ENCODE assay signal across 10 mouse cellular contexts in genomic region chr4:136876971-136877370, GRCm38 (mm10). TPM values are rescaled to one million over a fixed set of nuclear protein-coding genes. Genes with fewer than 3 reads are reported as not detected.
DNase-seq lines count a peak whose midpoint lies in the region; ATAC-seq and TF ChIP-seq lines count a peak whose summit lies in the region.
"Had no signal": no experiment of that assay in that cellular context is flagged by ENCODE, and none has a peak within 500 bp of the region (broad histone marks: within the 10 kb centered on the region; RNA-seq: fewer than 3 reads in every experiment).

No protein-coding gene starts in this region.

- no peak overlapping the region for H3K4me3 ChIP-seq in cortical plate, adult 2 months (ENCODE audit: insufficient read depth, low read length)
- no peak overlapping the region for H3K4me3 ChIP-seq in hindbrain, postnatal 0 days (ENCODE audit: low read length)
- no peak overlapping the region for H3K4me3 ChIP-seq in liver, postnatal 0 days (ENCODE audit: low read depth, low read length)
- H3K4me3 ChIP-seq: limb, embryonic 15.5 days; stomach, embryonic 15.5 days had no signal

- WGBS in hindbrain, postnatal 0 days = 17% methylated on average over 7 of the region's 7 CpGs
- WGBS in liver, postnatal 0 days (ENCODE audit: insufficient replicate concordance) = 23% methylated on average over 7 of the region's 7 CpGs

- no peak for TF ChIP-seq POLR2A in cortical plate, adult 2 months (IDR thresholded peaks at IDR 0.05; ENCODE audit: extremely low read depth, insufficient read depth, low read length)

- H3K9ac ChIP-seq in hindbrain, postnatal 0 days (replicated peaks; ENCODE audit: low read length) = no peak overlapping the region
- H3K9ac ChIP-seq in liver, postnatal 0 days (replicated peaks) = no peak overlapping the region
- H3K9ac ChIP-seq: limb, embryonic 15.5 days; stomach, embryonic 15.5 days had no signal

- H3K36me3 ChIP-seq in hindbrain, postnatal 0 days (ENCODE audit: insufficient read depth, low read length) = no peaks in the 10 kb centered on the region
- H3K36me3 ChIP-seq in liver, postnatal 0 days (replicated peaks; ENCODE audit: insufficient read depth, low read length) = no peaks in the 10 kb centered on the region
- H3K36me3 ChIP-seq: limb, embryonic 15.5 days; stomach, embryonic 15.5 days had no signal

- peak; percentile 62 for ATAC-seq in hindbrain, postnatal 0 days
- ATAC-seq in liver, postnatal 0 days = no peak

- H3K27ac ChIP-seq in cortical plate, adult 2 months (ENCODE audit: insufficient read depth, low read length) = no peak overlapping the region
- no peak overlapping the region for H3K27ac ChIP-seq in hindbrain, postnatal 0 days
- no peak overlapping the region for H3K27ac ChIP-seq in liver, postnatal 0 days (ENCODE audit: low read depth)
- H3K27ac ChIP-seq: limb, embryonic 15.5 days; stomach, embryonic 15.5 days had no signal

- H3K4me1 ChIP-seq in cortical plate, adult 2 months (ENCODE audit: control insufficient read depth, insufficient read depth, low read length) = no peaks in the 10 kb centered on the region
- no peaks in the 10 kb centered on the region for H3K4me1 ChIP-seq in hindbrain, postnatal 0 days (ENCODE audit: insufficient read depth, low read length)
- no peaks in the 10 kb centered on the region for H3K4me1 ChIP-seq in liver, postnatal 0 days (ENCODE audit: insufficient read depth)
- H3K4me1 ChIP-seq: limb, embryonic 15.5 days; stomach, embryonic 15.5 days had no signal

- H3K4me2 ChIP-seq in hindbrain, postnatal 0 days (ENCODE audit: low read depth, low read length) = no peak overlapping the region
- no peak overlapping the region for H3K4me2 ChIP-seq in liver, postnatal 0 days (ENCODE audit: low read depth, low read length)
- H3K4me2 ChIP-seq: limb, embryonic 15.5 days; stomach, embryonic 15.5 days had no signal

- no peak for TF ChIP-seq EP300 in liver, postnatal 0 days (IDR thresholded peaks at IDR 0.05; ENCODE audit: low read depth)

- peak; percentile 54 to 69 for DNase-seq in layer of hippocampus, postnatal 25 days (ENCODE audit: extremely low spot score in 1 of 2, low spot score in 1 of 2)
- DNase-seq in layer of hippocampus, postnatal 36 days = no peak
- peak; percentile 46 for DNase-seq in R1 (ENCODE audit: low read depth, low spot score)
- peak; percentile 87 for DNase-seq in hindbrain, postnatal 0 days (ENCODE audit: low spot score)
- DNase-seq in liver, postnatal 0 days = peak; percentile 60
- peak; percentile 80 for DNase-seq in right cerebral cortex, postnatal 4 days
- no peak for DNase-seq in natural killer cell, adult 2 months (ENCODE audit: low spot score in 2 of 2)

- no peaks in the 10 kb centered on the region for H3K9me3 ChIP-seq in hindbrain, postnatal 0 days (ENCODE audit: low read length)
- H3K9me3 ChIP-seq in liver, postnatal 0 days (ENCODE audit: low read length) = no peaks in the 10 kb centered on the region
- H3K9me3 ChIP-seq: limb, embryonic 15.5 days; stomach, embryonic 15.5 days had no signal

- TF ChIP-seq CTCF in cortical plate, adult 2 months (IDR thresholded peaks at IDR 0.05; ENCODE audit: extremely low read depth, insufficient read depth, low read length) = peak; percentile 56
- peak; percentile 91 for TF ChIP-seq CTCF in hindbrain, postnatal 0 days (IDR thresholded peaks at IDR 0.05; ENCODE audit: low read depth)
- TF ChIP-seq CTCF in liver, postnatal 0 days (IDR thresholded peaks at IDR 0.05; ENCODE audit: low read depth) = peak; percentile 66

- no peaks in the 10 kb centered on the region for H3K27me3 ChIP-seq in hindbrain, postnatal 0 days (ENCODE audit: insufficient read depth, low read length)
- no peaks in the 10 kb centered on the region for H3K27me3 ChIP-seq in liver, postnatal 0 days (ENCODE audit: insufficient read depth, low read length)
- H3K27me3 ChIP-seq: limb, embryonic 15.5 days; stomach, embryonic 15.5 days had no signal

RNA-seq across cellular contexts. Expression of gene C1qb, which starts 9.0 kb away (rescaled TPM):
- total RNA-seq in layer of hippocampus, postnatal 25 days (2021) = 10 to 100 TPM; 50.7 to 56.9 TPM
- total RNA-seq in layer of hippocampus, postnatal 36 days (2021) = 10 to 100 TPM; 47.8 to 51.2 TPM
- polyA plus RNA-seq in cortical plate, adult 2 months (2012; rRNA removed) = 127 and 132 TPM in 2 replicates
- 65.5 and 72.0 TPM in 2 replicates for total RNA-seq in hindbrain, postnatal 0 days (2014; rRNA removed)
- 75.8 and 79.7 TPM in 2 replicates for polyA plus RNA-seq in hindbrain, postnatal 0 days (2015; fragmentation: Nextera tagmentation; extraction: Ambion mirVana)
- polyA plus RNA-seq in liver, postnatal 0 days (2015; fragmentation: Nextera tagmentation; extraction: Ambion mirVana) = 196 and 200 TPM in 2 replicates

RNA-seq across cellular contexts. Expression of gene C1qc, which starts 15.9 kb away (rescaled TPM):
- 10 to 100 TPM; 37.3 to 45.0 TPM for total RNA-seq in layer of hippocampus, postnatal 25 days (2021)
- 10 to 100 TPM; 36.1 to 37.7 TPM for total RNA-seq in layer of hippocampus, postnatal 36 days (2021)
- polyA plus RNA-seq in cortical plate, adult 2 months (2012; rRNA removed) = 86.9 and 92.7 TPM in 2 replicates
- total RNA-seq in hindbrain, postnatal 0 days (2014; rRNA removed) = 71.8 and 90.1 TPM in 2 replicates
- polyA plus RNA-seq in hindbrain, postnatal 0 days (2015; fragmentation: Nextera tagmentation; extraction: Ambion mirVana) = 47.1 and 48.3 TPM in 2 replicates
- polyA plus RNA-seq in liver, postnatal 0 days (2015; fragmentation: Nextera tagmentation; extraction: Ambion mirVana) = 122 and 136 TPM in 2 replicates

RNA-seq across cellular contexts. Expression of gene C1qa, which starts 21.6 kb away (rescaled TPM):
- 10 to 100 TPM; 48.2 to 51.3 TPM for total RNA-seq in layer of hippocampus, postnatal 25 days (2021)
- total RNA-seq in layer of hippocampus, postnatal 36 days (2021) = 10 to 100 TPM; 48.9 to 50.7 TPM
- 91.1 and 96.5 TPM in 2 replicates for polyA plus RNA-seq in cortical plate, adult 2 months (2012; rRNA removed)
- 49.6 and 55.4 TPM in 2 replicates for total RNA-seq in hindbrain, postnatal 0 days (2014; rRNA removed)
- polyA plus RNA-seq in hindbrain, postnatal 0 days (2015; fragmentation: Nextera tagmentation; extraction: Ambion mirVana) = 48.4 and 49.9 TPM in 2 replicates
- 123 and 130 TPM in 2 replicates for polyA plus RNA-seq in liver, postnatal 0 days (2015; fragmentation: Nextera tagmentation; extraction: Ambion mirVana)

RNA-seq across cellular contexts. Expression of gene Ephb2, which starts 41.2 kb away (rescaled TPM):
- total RNA-seq in layer of hippocampus, postnatal 25 days (2021) = 10 to 100 TPM; 24.0 to 29.2 TPM
- 10 to 100 TPM; 24.5 to 26.2 TPM for total RNA-seq in layer of hippocampus, postnatal 36 days (2021)
- 17.1 TPM in 2 replicates for polyA plus RNA-seq in cortical plate, adult 2 months (2012; rRNA removed)
- 136 and 150 TPM in 2 replicates for total RNA-seq in hindbrain, postnatal 0 days (2014; rRNA removed)
- 12.6 and 13.0 TPM in 2 replicates for polyA plus RNA-seq in hindbrain, postnatal 0 days (2015; fragmentation: Nextera tagmentation; extraction: Ambion mirVana)
- 0.08 and 0.12 TPM in 2 replicates for polyA plus RNA-seq in liver, postnatal 0 days (2015; fragmentation: Nextera tagmentation; extraction: Ambion mirVana)

Comparison
In these comparisons a context has a peak if more than half of its experiments do, and no peak if none do; other contexts are left out.
1. DNase-seq: peak in layer of hippocampus, postnatal 25 days (2 of 2), R1 (single experiment), hindbrain, postnatal 0 days (single experiment), liver, postnatal 0 days (single experiment) and right cerebral cortex, postnatal 4 days (single experiment); none in layer of hippocampus, postnatal 36 days (0 of 2) and natural killer cell, adult 2 months (0 of 2).
2. Peak in every context shown above with its lines, with median percentiles within 50 percentile points of each other: CTCF ChIP-seq.